Mouse (Mus musculus) adrenal gland, postnatal 10 days (tissue): Measurements from ENCODE around the gene Camkk2. TPM values are rescaled to one million over a fixed set of nuclear protein-coding genes. Genes with fewer than 3 reads are reported as not detected.
A peak's percentile ranks its signal among the peaks of the same experiment; 100 is the strongest.

Source experiments
- DNase-seq: peaks from one replicate; pipeline ENCODE4 v3.0.0; 2021; ENCODE audit warnings: mixed read lengths
- microRNA-seq: library from miRNA; unstranded; fragments of <30 nt; microRNA quantifications from one replicate; pipeline ENCODE4 v1.2.0, GENCODE M21; 2021
- total RNA-seq, 2 experiments: library from RNA; stranded (reverse); gene quantifications; 2 replicates each; pipeline ENCODE4 v1.2.3; 2021

Camkk2 gene
- total RNA-seq, 2 experiments from 2014 or later: 21.2 to 25.7 TPM

DNA sequence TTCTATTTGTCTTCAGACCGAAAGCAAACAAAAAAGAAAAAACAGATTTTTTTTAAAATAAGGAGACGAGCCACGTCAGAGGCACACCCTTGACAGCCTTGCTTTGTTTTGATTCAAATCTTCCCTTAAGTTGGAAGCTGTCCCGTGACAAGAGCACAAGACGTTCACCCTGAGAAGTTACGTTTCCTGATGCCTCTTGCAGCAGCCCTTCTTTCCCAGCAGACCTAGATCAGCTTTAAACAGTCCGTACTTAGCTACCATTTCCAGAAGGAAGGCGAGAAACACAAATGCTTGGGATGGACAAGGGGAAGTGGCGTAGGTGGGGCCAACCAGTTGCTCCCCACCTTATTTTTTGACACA, 80.5 kb downstream of the Camkk2 start:
- DNase-seq: no peak

DNA sequence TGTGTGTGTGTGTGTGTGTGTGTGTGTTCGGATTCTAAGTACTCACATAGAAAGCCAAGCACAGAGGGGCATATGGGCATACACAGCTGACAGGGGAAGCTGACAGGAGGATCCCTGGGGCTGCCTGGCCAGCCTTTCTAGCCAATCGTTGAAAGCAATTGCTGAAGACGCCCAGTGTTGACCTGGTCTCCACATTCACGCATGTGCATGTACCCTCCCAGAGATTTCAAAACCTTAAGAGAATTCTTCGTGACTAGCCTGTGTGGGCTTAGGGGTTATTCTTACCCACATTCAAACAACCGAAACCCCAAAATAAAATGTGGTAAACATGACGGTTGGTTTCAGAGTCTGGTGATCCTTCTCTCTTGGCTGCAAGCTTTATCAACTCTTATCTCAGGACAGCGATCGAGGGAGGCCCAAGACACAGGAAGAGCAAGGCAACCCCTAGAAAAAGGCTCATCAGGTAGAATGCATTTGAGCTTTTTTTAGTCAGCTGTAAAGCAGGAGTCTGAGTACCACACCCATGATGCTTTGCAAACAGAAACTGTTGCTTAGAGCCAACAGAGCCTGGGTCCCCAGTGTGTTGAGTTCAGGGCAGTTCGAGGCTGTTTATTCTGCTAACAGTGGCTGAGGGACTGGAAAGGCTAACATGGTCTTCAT, 81.0 kb downstream of the Camkk2 start:
- peak; percentile 17 for DNase-seq

DNA sequence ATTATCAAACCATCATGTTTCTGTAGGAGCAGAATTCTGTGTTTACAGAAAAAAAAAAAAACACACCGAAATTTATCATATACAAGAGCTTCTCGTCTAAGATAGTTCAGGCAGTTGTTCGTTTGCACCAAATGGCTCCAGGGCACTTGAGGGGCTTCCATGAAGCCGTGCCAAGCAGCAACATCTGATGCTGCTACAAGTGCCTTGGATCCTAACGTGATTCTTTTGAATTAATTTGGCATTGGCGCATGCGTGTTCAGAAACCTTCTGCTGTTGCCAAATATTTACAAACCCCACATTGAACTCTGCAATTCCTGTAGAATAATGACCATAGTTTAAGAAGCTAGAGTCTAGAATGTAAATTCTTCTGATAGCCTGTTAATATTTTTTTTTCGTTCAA, 83.7 kb downstream of the Camkk2 start:
- DNase-seq: no peak

DNA sequence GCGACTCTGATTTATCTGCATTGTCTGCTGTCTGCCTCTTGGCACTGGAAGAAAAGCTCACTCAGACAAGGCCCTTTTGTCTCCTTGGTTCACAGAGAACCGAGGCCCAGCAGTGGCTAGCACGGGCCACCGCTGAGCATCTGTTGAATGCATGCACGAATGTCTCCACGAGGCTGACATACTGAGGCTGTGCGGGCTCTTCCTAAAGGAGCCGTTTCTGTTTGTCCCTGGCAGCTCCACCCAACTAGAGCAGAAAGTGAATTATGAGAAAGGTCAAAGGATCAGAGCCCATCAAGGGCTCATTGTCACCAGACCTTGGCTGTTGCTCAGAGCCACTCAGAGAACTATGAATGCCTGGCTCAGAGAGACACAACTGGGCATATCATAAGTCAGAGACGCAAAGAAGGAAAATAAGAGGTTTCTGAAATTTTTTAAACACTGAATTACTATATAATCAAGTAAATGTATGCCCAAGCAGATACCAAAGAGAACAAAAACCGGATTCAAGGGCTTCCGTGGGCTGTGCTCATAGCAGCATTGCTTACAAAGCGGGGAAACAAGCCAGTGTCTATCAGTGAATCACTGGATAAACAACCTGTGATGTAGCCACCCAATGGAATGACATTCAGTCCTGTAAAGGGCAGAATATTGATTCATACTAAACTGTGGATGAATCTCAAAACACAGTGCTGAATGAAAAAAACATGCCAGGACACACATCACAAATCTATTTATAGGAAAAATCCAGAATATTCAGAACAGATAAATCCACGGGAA, 85.6 kb downstream of the Camkk2 start:
- DNase-seq: peak; percentile 31

DNA sequence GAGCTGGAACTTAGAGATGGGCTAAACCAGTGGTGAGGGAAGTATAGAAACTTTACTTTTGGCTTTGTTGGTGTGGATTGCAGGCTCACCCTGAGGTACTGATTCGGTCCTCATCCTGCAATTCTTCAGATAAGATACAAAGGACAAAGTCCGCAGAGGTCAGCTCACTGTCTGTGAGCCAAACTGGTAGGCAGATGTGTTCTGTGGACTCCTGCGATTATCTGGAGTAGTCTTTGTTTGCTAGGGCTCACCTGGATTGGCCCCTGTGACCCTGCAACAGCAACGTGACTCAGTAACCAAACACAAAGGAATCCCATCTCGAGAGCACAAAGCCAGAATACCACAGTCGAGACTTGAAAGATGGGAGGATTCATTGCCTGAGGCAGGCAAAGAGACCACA, 88.7 kb downstream of the Camkk2 start:
- DNase-seq: no peak

DNA sequence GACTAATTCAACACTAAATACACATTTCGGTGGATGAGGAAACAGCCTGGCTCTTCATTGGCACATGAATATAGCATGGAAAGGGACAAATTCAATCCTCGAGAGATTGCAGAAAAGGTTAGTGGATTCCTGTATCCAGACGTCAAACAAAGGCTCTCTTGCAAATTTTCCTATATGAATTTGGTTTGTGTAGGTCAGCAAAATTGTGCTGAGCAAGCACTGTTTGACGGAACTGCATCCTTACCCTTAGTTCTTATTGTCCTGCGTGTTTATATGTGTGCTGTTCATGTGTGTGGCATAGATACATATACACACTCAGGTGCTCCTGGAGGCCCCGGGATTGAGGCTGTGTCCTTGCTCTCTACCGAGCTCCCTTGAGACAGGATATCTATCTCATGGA, 90.1 kb downstream of the Camkk2 start:
- DNase-seq: no peak

DNA sequence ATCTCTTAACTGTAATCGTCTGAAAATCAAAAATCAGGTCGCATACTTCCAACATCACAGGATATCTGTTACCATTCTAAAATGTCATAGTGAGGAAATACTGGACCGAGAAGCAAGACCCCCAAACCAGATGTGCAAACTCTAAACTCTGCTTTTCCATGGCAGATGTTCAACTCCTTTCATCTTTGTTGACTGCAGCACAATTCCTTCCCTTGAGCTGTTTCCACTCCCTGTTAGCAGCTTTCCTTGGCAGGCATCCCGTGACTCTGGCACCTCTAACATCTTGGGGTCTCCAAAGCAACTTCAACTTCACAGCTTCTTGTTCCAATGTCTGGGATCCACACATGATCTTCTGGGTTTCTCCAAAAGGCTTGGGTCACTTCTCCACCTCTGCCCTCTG, 91.8 kb downstream of the Camkk2 start:
- no peak for DNase-seq

DNA sequence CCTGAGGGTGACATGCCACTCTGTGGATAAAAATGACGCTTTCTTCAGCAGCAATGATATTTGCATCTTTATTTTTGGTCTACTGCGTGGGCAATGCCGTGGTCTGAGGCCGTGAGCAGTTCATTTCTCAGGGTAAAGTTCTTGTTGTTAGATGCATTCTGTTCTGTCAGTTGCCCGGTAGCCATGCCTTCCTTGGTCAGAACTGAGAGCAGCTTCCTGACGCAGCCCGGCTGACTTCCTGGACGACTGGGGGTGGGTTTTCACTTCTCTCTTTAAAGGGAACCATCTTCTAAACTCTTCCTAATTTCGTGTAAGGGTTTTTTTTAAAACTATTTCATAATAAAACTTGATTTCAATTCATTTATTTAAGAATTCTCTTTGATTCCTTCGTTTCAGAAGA, 95.3 kb downstream of the Camkk2 start:
- no peak for DNase-seq

DNA sequence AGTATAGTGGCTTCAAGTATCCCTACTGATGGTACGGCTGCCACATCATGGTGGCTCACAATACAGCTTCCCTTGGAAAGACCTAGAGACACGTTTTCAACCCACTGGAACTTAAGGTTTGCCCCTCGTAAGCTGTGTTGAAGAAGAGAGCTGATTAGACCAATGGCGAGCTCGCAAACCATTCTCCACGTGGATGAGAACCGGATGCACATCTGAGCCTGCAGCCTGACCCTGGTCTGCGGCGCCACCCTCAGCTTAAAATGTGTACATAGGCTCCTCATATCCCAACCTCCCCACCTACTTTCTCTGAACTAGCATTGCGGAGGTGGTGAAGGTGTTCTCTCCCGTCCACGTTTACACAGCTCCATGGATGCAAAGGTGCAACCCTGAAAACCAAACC, 97.9 kb downstream of the Camkk2 start:
- no peak for DNase-seq

Small RNAs within 50 kb of the gene (microRNA-seq; reads per million reads assigned to microRNA genes)
- 2.3 reads per million for gene Mir8115

Other genes with a start within 250 kb of the Camkk2 start
- 10 to 100 TPM; 19.0 to 20.4 TPM for gene Ift81, start 164.9 kb downstream of the Camkk2 start, total RNA-seq
- gene P2rx7, start 135.5 kb downstream of the Camkk2 start, total RNA-seq: 1 to 10 TPM; 3.2 to 5.1 TPM
- gene P2rx4, start 71.9 kb downstream of the Camkk2 start, total RNA-seq: 10 to 100 TPM; 29.5 to 32.4 TPM
- gene Anapc5, start 41.9 kb upstream of the Camkk2 start, total RNA-seq: 100 to 1,000 TPM; 178 to 239 TPM
- gene Rnf34, start 70.6 kb upstream of the Camkk2 start, total RNA-seq: 10 to 100 TPM; 20.0 to 20.2 TPM
- gene Kdm2b, start 210.4 kb upstream of the Camkk2 start, total RNA-seq: 10 to 100 TPM; 22.8 to 27.6 TPM
- 10 to 100 TPM; 13.2 to 14.6 TPM for gene Orai1, start 235.7 kb upstream of the Camkk2 start, total RNA-seq